Mouse (Mus musculus) limb, embryonic 13.5 days (tissue): ENCODE data around the gene Elovl3. TPM values are rescaled to one million over a fixed set of nuclear protein-coding genes. Genes with fewer than 3 reads are reported as not detected.
A peak's percentile ranks its signal among the peaks of the same experiment; 100 is the strongest.
"Not testable (repeated sequence)": the region's sequence is repeated elsewhere in the genome, so short reads cannot be mapped to it uniquely, and the experiment has no call there.

Experiments
- ATAC-seq: fragments of 200-750 bp; cut with Nextera tagmentation; 2 replicates; pipeline ENCODE4 v1.8.0; 2017; ENCODE audit warnings: low read depth, moderate number of reproducible peaks, moderate TSS enrichment; ENCODE audit not compliant: low FRiP score
- H3K27ac ChIP-seq: fragments of 300-500 bp; sonication (generic); 2 replicates; pipeline ENCODE4 v1.5.1; 2015; ENCODE audit warnings: inconsistent platforms, mild to moderate bottlenecking, moderate library complexity
- H3K27me3 ChIP-seq: fragments of 300-500 bp; sonication (generic); 2 replicates; pipeline ENCODE4 v1.6.1; 2015; ENCODE audit warnings: mild to moderate bottlenecking, inconsistent platforms
- H3K36me3 ChIP-seq: fragments of 300-500 bp; sonication (generic); 2 replicates; pipeline ENCODE4 v1.6.1; 2015; ENCODE audit warnings: inconsistent platforms, mild to moderate bottlenecking, moderate library complexity
- H3K4me1 ChIP-seq: fragments of 300-500 bp; sonication (generic); 2 replicates; pipeline ENCODE4 v1.6.1; 2015; ENCODE audit warnings: inconsistent platforms
- H3K4me2 ChIP-seq: fragments of 300-500 bp; sonication (generic); replicated peaks from 2 replicates; pipeline ENCODE4 v1.6.1; 2015; ENCODE audit warnings: inconsistent platforms, mild to moderate bottlenecking, moderate library complexity
- H3K4me3 ChIP-seq: fragments of 300-500 bp; sonication (generic); 2 replicates; pipeline ENCODE4 v1.5.1; 2015; ENCODE audit warnings: moderate library complexity, mild to moderate bottlenecking, inconsistent platforms
- H3K9ac ChIP-seq: fragments of 300-500 bp; sonication (generic); 2 replicates; pipeline ENCODE4 v1.6.1; 2015; ENCODE audit warnings: mild to moderate bottlenecking, inconsistent platforms
- H3K9me3 ChIP-seq: fragments of 300-500 bp; sonication (generic); 2 replicates; pipeline ENCODE4 v1.6.1; 2016; ENCODE audit warnings: inconsistent platforms
- WGBS: fragments of 180-500 bp; shearing (Covaris S2); methylation state at CpG from one replicate; pipeline ENCODE4 v1.1.7; 2015; 5-methylcytosine and 5-hydroxymethylcytosine counted together
- polyA plus RNA-seq: library from polyadenylated mRNA; unstranded; fragments of >200 nt; fragmentation: Nextera tagmentation; extraction: Ambion mirVana; gene quantifications from 2 replicates; pipeline ENCODE4 v1.2.1, GENCODE M21; 2015

The Elovl3 gene
- polyA plus RNA-seq, 1 experiment from 2014 or later: 0.59 TPM

DNA sequence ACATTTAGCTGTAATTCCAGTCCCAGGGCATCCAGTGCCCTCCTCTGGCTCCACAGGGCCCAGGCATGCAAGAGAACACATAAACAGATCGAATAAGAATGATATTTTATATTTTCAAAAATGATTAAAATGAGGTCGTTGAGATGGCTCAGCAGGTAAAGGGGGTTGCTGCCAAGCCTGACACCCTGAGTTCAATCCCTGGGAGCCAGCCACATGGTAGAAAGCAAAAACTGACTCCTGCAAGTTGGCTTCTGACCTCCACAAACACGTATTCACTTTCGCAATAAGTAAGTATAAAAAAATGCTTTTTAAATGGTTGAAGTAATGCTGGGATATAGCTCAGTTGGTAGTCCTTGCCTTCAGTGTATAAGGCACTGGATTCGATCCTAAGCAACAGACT is 20.9 kb upstream of the Elovl3 start:
- Histone ChIP-seq H3K27me3 (no peaks in the 10 kb centered on the region), H3K36me3 (no peaks in the 10 kb centered on the region), H3K9ac (no peak overlapping the region), H3K4me2 (no peak overlapping the region), H3K4me3 (no peak overlapping the region), H3K9me3 (no peaks in the 10 kb centered on the region), H3K4me1 (no peaks in the 10 kb centered on the region), H3K27ac (no peak overlapping the region)
- 85% methylated on average over 5 of the region's 5 CpGs for WGBS
- no peak for ATAC-seq

DNA sequence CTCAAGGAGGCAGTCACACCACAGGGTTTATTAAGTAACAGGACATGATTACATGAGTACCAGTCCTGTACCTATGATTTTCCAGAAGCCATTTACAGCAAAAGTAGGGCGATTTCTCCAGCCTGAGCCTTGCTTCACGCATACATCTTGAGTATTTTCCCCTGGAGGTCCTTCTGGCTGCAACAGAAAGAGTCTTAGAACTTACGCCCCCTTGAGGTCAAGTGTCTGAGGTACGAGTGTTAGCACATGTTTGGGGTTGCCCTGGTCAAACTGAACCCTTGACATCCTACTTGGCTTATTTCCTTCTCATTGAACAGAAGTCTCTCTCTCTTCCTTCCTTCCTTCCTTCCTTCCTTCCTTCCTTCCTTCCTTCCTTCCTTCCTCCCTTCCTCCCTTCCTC is 17.1 kb upstream of the Elovl3 start:
- Histone ChIP-seq H3K4me3 (no peak overlapping the region), H3K27ac (no peak overlapping the region), H3K9me3 (no peaks in the 10 kb centered on the region), H3K9ac (no peak overlapping the region), H3K27me3 (no peaks in the 10 kb centered on the region), H3K36me3 (no peaks in the 10 kb centered on the region), H3K4me2 (no peak overlapping the region), H3K4me1 (no peaks in the 10 kb centered on the region)
- ATAC-seq: no peak
- 59% methylated on average over 4 of the region's 4 CpGs for WGBS

DNA sequence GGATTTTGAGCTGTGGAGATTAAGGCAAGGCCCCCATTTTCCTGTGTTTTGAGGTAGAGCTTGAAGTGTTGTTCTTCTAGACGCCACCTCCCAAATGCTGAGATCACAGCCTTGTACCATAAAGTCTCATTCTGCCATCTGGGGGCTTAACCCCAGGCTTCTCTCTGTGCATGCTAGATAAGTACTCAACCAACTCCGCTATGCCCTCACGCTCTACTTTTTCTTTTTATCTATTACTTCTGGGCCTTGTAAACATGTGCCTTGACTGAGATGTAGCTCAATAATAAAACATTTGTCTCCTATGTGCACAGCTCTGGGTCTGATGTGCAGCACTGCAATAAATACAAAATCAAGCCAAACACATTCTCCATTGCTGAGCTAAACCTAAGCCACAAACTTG is 12.2 kb upstream of the Elovl3 start:
- no peak overlapping the region for H3K4me3 ChIP-seq
- ATAC-seq: no peak
- H3K9ac ChIP-seq: no peak overlapping the region
- 81% methylated on average over 3 of the region's 3 CpGs for WGBS
- H3K4me2 ChIP-seq: no peak overlapping the region
- no peaks in the 10 kb centered on the region for H3K4me1 ChIP-seq
- H3K27ac ChIP-seq: no peak overlapping the region
- no peaks in the 10 kb centered on the region for H3K9me3 ChIP-seq
- H3K27me3 ChIP-seq: no peaks in the 10 kb centered on the region
- no peaks in the 10 kb centered on the region for H3K36me3 ChIP-seq

DNA sequence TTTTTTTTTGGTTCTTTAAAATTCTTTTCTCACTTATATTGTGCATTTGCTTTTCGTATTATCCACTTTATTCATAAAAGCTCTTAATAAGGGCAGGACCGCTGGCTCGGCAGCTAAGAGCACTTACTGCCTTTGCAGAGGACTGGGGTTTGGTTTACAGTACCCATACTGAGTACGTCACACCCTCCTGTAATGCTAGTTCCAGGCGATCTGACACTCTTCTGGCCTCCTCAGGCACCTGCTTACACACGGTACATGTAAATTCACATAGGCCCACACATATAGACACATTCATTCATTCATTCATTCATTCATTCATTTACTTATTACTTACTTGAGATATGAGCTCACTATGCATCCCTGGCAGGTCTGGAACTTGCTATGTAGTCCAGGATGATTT is 10.8 kb upstream of the Elovl3 start:
- no peak overlapping the region for H3K4me3 ChIP-seq
- no peak overlapping the region for H3K4me2 ChIP-seq
- H3K27ac ChIP-seq: no peak overlapping the region
- H3K9me3 ChIP-seq: no peaks in the 10 kb centered on the region
- 71% methylated on average over 6 of the region's 6 CpGs for WGBS
- H3K4me1 ChIP-seq: no peaks in the 10 kb centered on the region
- H3K36me3 ChIP-seq: no peaks in the 10 kb centered on the region
- H3K27me3 ChIP-seq: no peaks in the 10 kb centered on the region
- ATAC-seq: no peak
- H3K9ac ChIP-seq: no peak overlapping the region

DNA sequence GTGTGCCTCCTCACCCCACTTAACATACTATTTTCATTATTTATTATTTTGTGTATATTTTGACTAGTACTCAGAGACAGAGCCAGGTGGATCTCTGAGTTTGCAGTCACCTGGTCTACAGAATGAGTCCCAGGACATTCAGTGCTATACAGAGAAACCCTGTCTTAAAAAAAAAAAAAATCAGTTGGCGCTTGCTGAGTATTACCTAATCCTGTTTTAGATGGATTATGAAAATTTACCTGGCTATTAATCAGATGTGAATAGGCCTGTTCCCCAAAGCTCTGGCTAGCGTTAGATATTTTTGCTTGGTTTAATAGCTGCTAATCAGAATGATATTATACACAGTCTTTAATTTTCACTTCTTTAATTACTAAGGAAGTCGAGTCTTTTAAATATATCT is 7.8 kb upstream of the Elovl3 start:
- ATAC-seq: no peak

DNA sequence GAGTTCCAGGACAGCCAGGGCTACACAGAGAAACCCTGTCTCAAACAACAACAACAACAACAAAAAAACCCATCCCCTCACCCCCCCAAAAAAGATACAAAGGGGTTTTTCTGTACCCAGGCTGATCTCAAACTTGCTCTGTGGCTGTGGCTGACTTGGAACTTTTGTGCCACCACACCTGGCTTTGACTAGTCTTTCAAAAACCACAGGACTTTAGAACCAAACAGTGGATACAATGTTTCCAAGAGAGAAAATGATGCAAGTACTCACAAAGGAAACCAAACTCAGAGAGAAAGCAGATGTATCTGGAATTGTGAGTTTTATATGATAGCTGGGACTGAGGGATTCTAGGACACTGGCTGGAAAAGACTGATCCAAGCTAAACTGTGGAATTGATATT is 7.0 kb upstream of the Elovl3 start:
- Histone ChIP-seq H3K4me2 (no peak overlapping the region), H3K27ac (no peak overlapping the region), H3K36me3 (no peaks in the 10 kb centered on the region), H3K27me3 (peaks cover 21% of the 10 kb centered on the region), H3K4me3 (no peak overlapping the region), H3K4me1 (no peaks in the 10 kb centered on the region), H3K9me3 (no peaks in the 10 kb centered on the region), H3K9ac (no peak overlapping the region)
- ATAC-seq: no peak

More for the DNA sequence above, 7.8 kb upstream of the Elovl3 start:
- 79% methylated on average over 3 of the region's 3 CpGs for WGBS
- no peak overlapping the region for H3K4me3 ChIP-seq
- H3K4me1 ChIP-seq: no peaks in the 10 kb centered on the region
- H3K4me2 ChIP-seq: no peak overlapping the region
- no peaks in the 10 kb centered on the region for H3K9me3 ChIP-seq
- peaks cover 18% of the 10 kb centered on the region for H3K27me3 ChIP-seq
- H3K9ac ChIP-seq: no peak overlapping the region
- H3K27ac ChIP-seq: no peak overlapping the region
- no peaks in the 10 kb centered on the region for H3K36me3 ChIP-seq

DNA sequence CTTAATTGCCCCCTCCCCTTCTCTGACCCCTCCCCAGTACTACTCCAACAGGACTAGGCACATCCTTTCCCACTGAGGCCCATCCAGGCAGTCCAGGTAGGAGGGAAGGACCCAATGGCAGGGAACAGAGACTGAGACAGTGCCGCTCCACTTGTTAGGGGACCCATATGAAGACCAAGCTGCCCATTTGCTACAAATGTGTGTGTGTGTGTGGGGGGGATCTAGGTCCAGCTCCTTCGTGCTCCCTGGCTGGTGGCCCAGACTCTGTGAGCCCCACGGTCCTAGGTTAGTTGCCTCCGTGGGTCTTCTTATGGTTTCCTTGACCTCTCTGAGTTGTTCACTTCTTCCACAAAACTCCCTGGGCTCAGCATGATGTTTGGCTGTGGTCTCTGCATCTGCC is 5.4 kb upstream of the Elovl3 start:
- H3K9me3 ChIP-seq: no peaks in the 10 kb centered on the region
- H3K4me1 ChIP-seq: no peaks in the 10 kb centered on the region
- ATAC-seq: no peak
- no peak overlapping the region for H3K27ac ChIP-seq
- H3K4me2 ChIP-seq: no peak overlapping the region
- H3K4me3 ChIP-seq: no peak overlapping the region
- 88% methylated on average over 4 of the region's 4 CpGs for WGBS
- H3K27me3 ChIP-seq: peaks cover 35% of the 10 kb centered on the region
- no peaks in the 10 kb centered on the region for H3K36me3 ChIP-seq
- no peak overlapping the region for H3K9ac ChIP-seq

DNA sequence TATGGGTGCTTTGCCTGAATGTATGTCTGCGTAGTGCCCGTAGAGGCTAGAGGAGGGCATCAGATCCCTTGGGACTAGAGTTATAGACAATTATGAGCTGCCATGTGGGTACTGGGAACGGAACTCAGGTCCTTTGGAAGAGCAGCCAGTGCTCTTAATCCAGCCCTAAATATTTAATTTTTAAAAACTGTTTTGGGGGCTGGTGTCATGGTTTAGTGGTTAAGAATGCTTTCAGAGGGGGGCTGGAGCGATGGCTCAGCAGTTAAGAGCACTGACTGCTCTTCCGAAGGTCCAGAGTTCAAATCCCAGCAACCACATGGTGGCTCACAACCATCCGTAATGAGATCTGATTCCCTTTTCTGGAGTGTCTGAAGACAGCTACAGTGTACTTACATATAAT is 2.0 kb upstream of the Elovl3 start:
- WGBS: 69% methylated on average over 6 of the region's 6 CpGs
- H3K9me3 ChIP-seq, H3K9ac ChIP-seq, H3K4me1 ChIP-seq, H3K36me3 ChIP-seq, ATAC-seq, H3K27ac ChIP-seq, H3K4me2 ChIP-seq, H3K4me3 ChIP-seq: not testable (repeated sequence)
- H3K27me3 ChIP-seq: peaks cover 69% of the 10 kb centered on the region

DNA sequence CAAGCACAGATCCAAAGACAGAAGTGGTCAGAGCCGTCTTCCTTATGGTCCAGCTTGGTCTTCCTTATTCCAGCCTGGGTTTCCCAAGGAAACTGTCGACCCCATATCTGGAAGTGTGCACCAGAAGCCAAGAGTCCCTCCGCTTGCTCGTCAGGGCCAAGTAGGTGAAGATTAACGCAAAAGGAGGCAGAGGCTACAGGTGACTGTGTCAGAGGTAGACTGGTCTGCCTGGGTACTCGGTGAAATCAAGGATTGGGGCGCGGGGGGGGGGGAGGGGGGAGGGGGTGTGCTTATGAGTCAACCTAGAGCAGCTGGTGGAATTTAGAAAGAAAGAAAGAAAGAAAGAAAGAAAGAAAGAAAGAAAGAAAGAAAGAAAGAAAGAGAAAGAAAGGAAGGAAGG is 414 bp upstream of the Elovl3 start:
- H3K9me3 ChIP-seq: no peaks in the 10 kb centered on the region
- H3K9ac ChIP-seq: no peak overlapping the region
- H3K4me1 ChIP-seq: peaks cover 17% of the 10 kb centered on the region
- H3K27ac ChIP-seq: no peak overlapping the region
- ATAC-seq: no peak
- H3K4me3 ChIP-seq: peak overlapping the region; percentile 27
- H3K27me3 ChIP-seq: peaks cover 81% of the 10 kb centered on the region
- H3K4me2 ChIP-seq: peak overlapping the region; percentile 53
- no peaks in the 10 kb centered on the region for H3K36me3 ChIP-seq
- 12% methylated on average over 6 of the region's 8 CpGs for WGBS

DNA sequence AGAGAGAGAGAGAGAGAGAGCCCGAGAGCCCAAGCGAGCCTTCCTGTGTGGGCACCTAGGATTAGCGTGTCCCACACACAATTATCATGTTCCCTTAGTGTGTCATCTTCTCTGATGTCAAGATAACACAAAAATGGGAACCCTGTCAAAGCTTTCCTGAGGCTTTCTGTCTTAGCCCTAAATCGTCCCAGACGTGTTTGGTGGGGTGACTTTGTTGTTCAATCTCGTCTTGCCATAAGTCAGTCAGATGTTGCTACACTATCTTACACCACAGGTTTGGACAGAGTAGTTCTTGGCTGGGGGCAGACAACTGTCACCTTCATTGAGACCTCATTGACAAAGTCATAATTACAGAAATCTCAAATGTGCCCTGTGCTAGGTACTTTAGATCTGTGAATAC is 880 bp downstream of the Elovl3 start:
- WGBS: 43% methylated on average over 6 of the region's 6 CpGs
- Histone ChIP-seq H3K36me3 (no peaks in the 10 kb centered on the region), H3K9ac (no peak overlapping the region), H3K4me1 (peaks cover 26% of the 10 kb centered on the region), H3K4me3 (no peak overlapping the region), H3K9me3 (no peaks in the 10 kb centered on the region), H3K4me2 (no peak overlapping the region), H3K27ac (no peak overlapping the region), H3K27me3 (peaks cover 86% of the 10 kb centered on the region)
- no peak for ATAC-seq

DNA sequence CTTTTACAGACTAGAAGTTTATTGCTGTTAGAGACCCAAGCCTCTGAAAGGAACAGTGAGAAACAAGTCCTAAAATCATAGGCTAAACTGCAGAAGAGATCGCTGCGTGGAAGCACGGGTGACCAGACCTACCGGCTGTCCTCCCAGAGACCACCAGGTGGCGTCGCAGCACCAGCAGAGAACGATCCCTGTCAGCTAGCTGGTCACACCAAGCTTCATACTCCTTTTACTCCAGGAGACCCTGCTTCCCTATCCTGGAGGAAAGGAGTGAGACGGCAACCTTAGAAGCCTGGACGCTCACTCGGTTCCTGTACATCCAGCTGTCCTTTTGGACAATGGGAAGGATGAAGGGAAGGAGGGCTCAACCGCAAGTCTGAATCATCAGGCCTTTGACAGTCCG is 3.6 kb downstream of the Elovl3 start:
- H3K27ac ChIP-seq: no peak overlapping the region
- H3K4me2 ChIP-seq: peak overlapping the region; percentile 100
- H3K9me3 ChIP-seq: no peaks in the 10 kb centered on the region
- H3K4me1 ChIP-seq: peaks cover 26% of the 10 kb centered on the region
- H3K36me3 ChIP-seq: no peaks in the 10 kb centered on the region
- peak; percentile 65 for ATAC-seq
- peaks cover 97% of the 10 kb centered on the region for H3K27me3 ChIP-seq
- H3K9ac ChIP-seq: peak overlapping the region; percentile 63; the same call in 1 of the 2 replicates
- WGBS: under 1% methylated on average over 12 of the region's 12 CpGs
- peak overlapping the region; percentile 61 for H3K4me3 ChIP-seq

DNA sequence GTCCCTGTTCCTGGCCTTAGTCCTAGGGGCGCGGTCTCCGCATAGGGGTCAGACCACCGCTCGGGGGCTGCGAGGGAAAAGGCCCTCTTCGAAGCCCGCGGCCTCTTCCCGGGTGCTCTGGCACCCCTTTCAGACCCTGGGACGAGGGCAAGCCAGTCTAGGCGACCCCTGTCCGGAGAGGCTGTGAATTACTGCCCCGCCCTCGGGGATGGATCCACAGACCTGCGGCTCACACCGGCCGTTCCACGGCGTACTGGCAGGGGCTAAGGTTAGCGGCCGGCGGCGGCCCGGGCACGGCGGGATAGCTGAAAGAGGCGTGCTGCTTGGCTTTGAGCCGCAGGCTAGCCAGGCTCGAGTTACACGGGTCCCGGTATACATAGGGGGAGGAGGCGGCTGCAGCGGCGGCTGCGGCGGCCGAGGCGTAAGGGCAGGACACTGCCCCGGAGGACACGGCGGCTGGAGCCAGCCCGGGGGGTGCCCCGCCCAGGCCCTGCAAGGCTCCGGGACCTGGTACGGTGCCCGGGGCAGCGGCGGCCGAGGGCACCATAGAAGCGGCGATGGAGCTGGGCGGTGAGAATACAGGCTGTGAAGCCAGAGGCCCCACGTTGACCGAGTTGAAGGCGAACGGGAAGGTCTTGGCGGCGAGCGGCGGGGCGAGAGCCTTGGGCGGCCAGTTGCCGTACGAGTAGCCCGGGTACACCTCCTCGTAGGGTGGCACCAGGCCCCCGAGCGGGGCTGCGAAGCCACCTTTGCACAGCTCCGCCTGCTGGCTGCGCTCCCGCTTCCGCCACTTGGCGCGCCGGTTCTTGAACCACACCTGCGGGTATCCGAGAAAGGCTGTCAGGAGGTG is 4.3 kb downstream of the Elovl3 start:
- peak; percentile 55 for ATAC-seq
- Histone ChIP-seq H3K36me3 (no peaks in the 10 kb centered on the region), H3K4me1 (peaks cover 32% of the 10 kb centered on the region), H3K9ac (peak overlapping the region; percentile 63), H3K27ac (no peak overlapping the region), H3K4me2 (peak overlapping the region; percentile 100), H3K9me3 (no peaks in the 10 kb centered on the region), H3K27me3 (peaks cover 97% of the 10 kb centered on the region), H3K4me3 (peak overlapping the region; percentile 61)
- under 1% methylated on average over 79 of the region's 79 CpGs for WGBS
